Mouse (Mus musculus) hindbrain, embryonic 16.5 days (tissue): ENCODE data around the gene Olfr1499. TPM values are rescaled to one million over a fixed set of nuclear protein-coding genes. Genes with fewer than 3 reads are reported as not detected.
"Not testable (repeated sequence)": the region's sequence is repeated elsewhere in the genome, so short reads cannot be mapped to it uniquely, and the experiment has no call there.

Experiments used
- ATAC-seq: fragments of 200-750 bp; cut with Nextera tagmentation; 2 replicates; pipeline ENCODE4 v1.8.0; 2017; ENCODE audit warnings: moderate TSS enrichment, moderate library complexity
- H3K27ac ChIP-seq: fragments of 300-500 bp; sonication (generic); 2 replicates; pipeline ENCODE4 v1.5.1; 2014; ENCODE audit warnings: low read depth, mild to moderate bottlenecking, control low read depth, low read length, moderate library complexity
- H3K27me3 ChIP-seq: fragments of 300-500 bp; sonication (generic); replicated peaks from 2 replicates; pipeline ENCODE4 v1.6.1; 2014; ENCODE audit warnings: low read length; ENCODE audit not compliant: control insufficient read depth, insufficient read depth
- H3K36me3 ChIP-seq: fragments of 300-500 bp; sonication (generic); 2 replicates; pipeline ENCODE4 v1.6.1; 2014; ENCODE audit warnings: mild to moderate bottlenecking, low read length, moderate library complexity, mixed read lengths; ENCODE audit not compliant: control insufficient read depth, insufficient read depth
- H3K4me1 ChIP-seq: fragments of 300-500 bp; sonication (generic); 2 replicates; pipeline ENCODE4 v1.6.1; 2014; ENCODE audit warnings: low read depth, low read length; ENCODE audit not compliant: control insufficient read depth, insufficient read depth
- H3K4me2 ChIP-seq: fragments of 300-500 bp; sonication (generic); 2 replicates; pipeline ENCODE4 v1.6.1; 2014; ENCODE audit warnings: mild to moderate bottlenecking, low read length, control low read depth, moderate library complexity
- H3K4me3 ChIP-seq: fragments of 300-500 bp; sonication (generic); 2 replicates; pipeline ENCODE4 v1.5.1; 2014; ENCODE audit warnings: mild to moderate bottlenecking, low read length, control low read depth, moderate library complexity
- H3K9ac ChIP-seq: fragments of 300-500 bp; sonication (generic); 2 replicates; pipeline ENCODE4 v1.6.1; 2014; ENCODE audit warnings: low read depth, mild to moderate bottlenecking, control low read depth, low read length, moderate library complexity
- H3K9me3 ChIP-seq: fragments of 300-500 bp; sonication (generic); 2 replicates; pipeline ENCODE4 v1.6.1; 2014; ENCODE audit warnings: mild to moderate bottlenecking, low read length, moderate library complexity; ENCODE audit not compliant: control insufficient read depth
- WGBS: fragments of 180-500 bp; shearing (Covaris S2); extraction: QIAGEN DNeasy Blood & Tissue Kit; methylation state at CpG from one replicate; pipeline ENCODE4 v1.1.7; 2014; 5-methylcytosine and 5-hydroxymethylcytosine counted together
- polyA plus RNA-seq: library from polyadenylated mRNA; unstranded; fragments of >200 nt; fragmentation: Nextera tagmentation; extraction: Ambion mirVana; gene quantifications from 2 replicates; pipeline ENCODE4 v1.2.1, GENCODE M21; 2015

The Olfr1499 gene
- polyA plus RNA-seq, result not detected in 2 replicates

DNA sequence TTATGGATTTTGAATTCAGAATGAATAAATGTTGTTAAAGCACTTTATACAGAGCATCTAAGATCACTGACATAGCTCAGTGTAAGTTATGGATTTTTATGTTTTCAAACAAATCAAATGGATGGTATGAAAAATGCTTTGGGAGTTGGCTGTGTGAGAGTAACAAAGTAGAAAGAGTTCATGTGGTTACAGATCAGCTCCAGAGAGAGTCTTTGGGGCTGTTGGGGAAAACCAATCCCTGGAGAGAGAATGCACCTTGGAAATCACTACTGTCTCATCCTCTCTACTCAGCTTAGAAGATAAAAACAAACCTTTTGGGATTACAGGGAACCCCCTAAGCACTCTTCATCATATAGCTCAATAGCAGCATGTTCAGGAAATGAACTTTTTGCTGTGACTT is at the start of gene Olfr1499:
Olfr1499 (minus strand) TSS at position 101 of the 400 bp plus-strand sequence.
- Histone ChIP-seq H3K4me2 (no peak within 1 kb of the TSS), H3K27ac (no peak within 1 kb of the TSS), H3K4me1 (no peaks in the 10 kb centered on the region), H3K36me3 (no peaks in the 10 kb centered on the region), H3K9me3 (no peaks in the 10 kb centered on the region), H3K9ac (no peak within 1 kb of the TSS), H3K27me3 (no peaks in the 10 kb centered on the region), H3K4me3 (no peak within 1 kb of the TSS)
- no peak for ATAC-seq

DNA sequence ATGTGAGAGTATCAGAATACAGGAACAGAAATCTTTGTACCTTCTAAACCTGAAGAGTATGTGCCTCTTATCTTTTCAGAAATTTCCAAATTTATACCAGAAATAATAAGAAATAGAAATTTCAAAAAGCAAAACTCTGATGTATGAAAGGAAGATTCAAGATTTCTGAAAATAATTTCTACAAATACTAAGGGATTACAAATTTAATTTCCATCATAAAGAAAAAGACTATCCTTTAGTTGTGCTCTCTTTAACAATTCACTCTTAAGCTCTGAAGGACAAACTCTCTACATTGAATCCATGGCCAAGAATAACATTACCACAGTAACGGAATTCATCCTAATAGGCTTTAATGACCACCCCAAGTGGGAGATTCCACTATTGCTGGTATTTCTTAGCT is 42.2 kb upstream of the Olfr1499 start, which contains the start of gene Olfr1502:
Olfr1502 (plus strand) TSS at position 301 of the 400 bp plus-strand sequence.
- 94% methylated on average over 1 of the region's 1 CpGs for WGBS
- no peaks in the 10 kb centered on the region for H3K4me1 ChIP-seq
- no peaks in the 10 kb centered on the region for H3K27me3 ChIP-seq
- H3K36me3 ChIP-seq, result no peaks in the 10 kb centered on the region
- H3K9ac ChIP-seq, result no peak within 1 kb of the TSS
- no peak for ATAC-seq
- no peak within 1 kb of the TSS for H3K4me3 ChIP-seq
- no peak within 1 kb of the TSS for H3K4me2 ChIP-seq
- no peak within 1 kb of the TSS for H3K27ac ChIP-seq
- H3K9me3 ChIP-seq, result no peaks in the 10 kb centered on the region

DNA sequence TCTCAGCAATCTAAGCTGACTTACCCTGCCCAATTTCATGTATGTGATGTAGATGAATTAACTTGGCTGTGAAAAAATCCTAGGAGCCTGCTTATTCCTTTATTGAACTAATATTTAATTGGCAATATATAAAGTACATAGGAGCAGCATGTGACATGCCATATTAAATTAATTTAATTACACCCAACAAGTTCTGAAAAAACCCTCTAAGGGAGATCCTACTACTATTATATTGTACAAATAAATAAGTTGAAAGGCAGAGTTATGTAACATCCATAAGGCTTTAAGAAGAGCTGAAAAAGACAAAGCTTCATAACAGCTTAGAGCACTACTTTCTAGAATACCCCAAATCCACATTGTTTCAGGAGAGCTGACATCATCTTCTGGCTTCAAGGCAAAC is 31.3 kb upstream of the Olfr1499 start, which contains the start of gene Olfr1501:
Olfr1501 (minus strand) TSS at position 101 of the 400 bp plus-strand sequence.
- H3K9ac ChIP-seq, H3K36me3 ChIP-seq, H3K9me3 ChIP-seq, ATAC-seq, H3K4me3 ChIP-seq, H3K4me1 ChIP-seq, H3K27me3 ChIP-seq, H3K27ac ChIP-seq, H3K4me2 ChIP-seq: not testable (repeated sequence)

DNA sequence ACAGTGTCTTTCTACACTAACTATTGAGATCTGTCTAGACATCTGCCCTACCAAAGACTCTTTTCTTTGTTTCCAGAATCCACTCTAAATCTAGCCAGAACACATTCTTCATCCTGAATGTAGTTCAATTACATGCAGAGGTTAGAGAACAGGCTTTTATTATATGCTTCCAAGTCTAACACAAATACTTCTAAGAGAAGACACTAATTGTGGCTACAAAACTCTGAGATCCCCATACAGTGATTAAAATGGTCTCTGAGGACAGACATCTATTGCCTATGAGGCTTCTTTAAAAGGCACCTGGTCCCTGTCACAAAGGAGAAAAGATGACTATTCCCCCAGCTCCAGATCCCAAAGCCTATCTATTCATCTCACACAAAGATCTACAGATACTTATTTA is 11.1 kb upstream of the Olfr1499 start, which contains the start of gene Olfr1500:
Olfr1500 (minus strand) TSS at position 101 of the 400 bp plus-strand sequence.
- no peak for ATAC-seq
- no peaks in the 10 kb centered on the region for H3K9me3 ChIP-seq
- H3K4me2 ChIP-seq, result no peak within 1 kb of the TSS
- H3K4me1 ChIP-seq, result no peaks in the 10 kb centered on the region
- no peak within 1 kb of the TSS for H3K4me3 ChIP-seq
- H3K27me3 ChIP-seq, result no peaks in the 10 kb centered on the region
- H3K27ac ChIP-seq, result no peak within 1 kb of the TSS
- H3K36me3 ChIP-seq, result no peaks in the 10 kb centered on the region
- H3K9ac ChIP-seq, result no peak within 1 kb of the TSS

DNA sequence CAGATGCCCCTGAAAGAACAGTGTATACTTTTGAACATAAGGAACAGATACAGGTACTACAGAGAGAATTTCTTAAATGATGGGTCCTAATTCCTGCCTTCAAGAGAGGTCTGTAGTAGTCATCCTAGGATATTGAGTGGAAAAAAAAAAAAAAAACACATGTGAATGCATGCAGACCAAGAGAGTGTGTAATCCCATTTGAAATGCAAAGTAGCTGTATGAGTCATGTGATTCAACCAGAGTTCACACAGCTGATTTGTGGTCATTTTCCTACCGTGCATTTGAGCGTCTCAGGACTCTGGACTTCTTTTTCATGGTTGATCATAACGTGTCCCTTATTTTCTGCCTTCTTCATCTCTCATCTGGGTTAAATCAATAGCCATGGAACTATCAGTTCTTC is 9.2 kb upstream of the Olfr1499 start:
- Histone ChIP-seq H3K4me2 (no peak overlapping the region), H3K9ac (no peak overlapping the region), H3K9me3 (no peaks in the 10 kb centered on the region), H3K27ac (no peak overlapping the region), H3K4me1 (no peaks in the 10 kb centered on the region), H3K27me3 (no peaks in the 10 kb centered on the region), H3K4me3 (no peak overlapping the region), H3K36me3 (no peaks in the 10 kb centered on the region)
- WGBS, result 69% methylated on average over 3 of the region's 3 CpGs
- ATAC-seq, result no peak

DNA sequence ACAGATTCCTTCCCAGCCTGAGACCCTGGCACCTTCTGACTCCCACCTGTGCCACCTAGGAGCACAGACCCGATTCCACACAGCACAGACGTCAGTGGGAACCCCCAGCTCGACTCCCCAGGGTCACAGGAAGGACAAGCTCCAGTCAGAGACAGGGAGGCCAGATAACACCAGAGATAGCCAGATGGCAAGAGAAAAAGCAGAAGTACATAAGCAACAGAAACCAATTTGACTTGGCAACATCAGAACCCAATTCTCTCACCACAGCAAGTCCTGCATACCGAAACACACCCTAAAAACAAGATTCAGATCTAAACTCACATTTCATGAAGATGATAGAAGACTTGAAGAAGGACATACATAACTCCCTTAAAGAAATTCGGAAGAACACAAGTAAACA is 1.6 kb upstream of the Olfr1499 start:
- no peak for ATAC-seq
- Histone ChIP-seq H3K4me2 (no peak overlapping the region), H3K27me3 (no peaks in the 10 kb centered on the region), H3K27ac (no peak overlapping the region), H3K4me3 (no peak overlapping the region), H3K9ac (no peak overlapping the region), H3K36me3 (no peaks in the 10 kb centered on the region), H3K4me1 (no peaks in the 10 kb centered on the region), H3K9me3 (no peaks in the 10 kb centered on the region)
- WGBS, result 73% methylated on average over 5 of the region's 5 CpGs

DNA sequence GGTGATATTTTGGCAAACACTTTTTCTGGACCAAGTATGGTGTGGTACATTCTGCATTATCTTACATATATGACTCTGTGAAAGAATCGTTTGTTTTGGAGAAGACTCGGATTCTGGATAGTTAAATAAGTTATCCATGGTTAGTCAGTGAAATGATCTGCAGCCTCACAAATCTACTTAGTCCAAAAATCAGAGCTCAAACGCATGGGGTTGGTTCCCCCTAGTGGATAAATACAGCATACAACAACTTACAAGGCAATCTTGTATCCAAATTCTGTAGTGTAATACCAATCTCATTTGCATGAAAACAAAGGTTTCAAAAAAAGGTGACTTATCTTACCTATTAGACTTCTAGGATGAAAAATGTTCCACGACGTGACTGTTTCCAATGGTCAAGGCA is 420 bp downstream of the Olfr1499 start:
- H3K4me3 ChIP-seq, result no peak overlapping the region
- no peaks in the 10 kb centered on the region for H3K9me3 ChIP-seq
- no peaks in the 10 kb centered on the region for H3K27me3 ChIP-seq
- no peak overlapping the region for H3K4me2 ChIP-seq
- no peaks in the 10 kb centered on the region for H3K36me3 ChIP-seq
- WGBS, result 35% methylated on average over 5 of the region's 5 CpGs
- no peak overlapping the region for H3K27ac ChIP-seq
- no peaks in the 10 kb centered on the region for H3K4me1 ChIP-seq
- ATAC-seq, result peak; percentile 56; the same call in 1 of the 2 replicates
- H3K9ac ChIP-seq, result no peak overlapping the region

DNA sequence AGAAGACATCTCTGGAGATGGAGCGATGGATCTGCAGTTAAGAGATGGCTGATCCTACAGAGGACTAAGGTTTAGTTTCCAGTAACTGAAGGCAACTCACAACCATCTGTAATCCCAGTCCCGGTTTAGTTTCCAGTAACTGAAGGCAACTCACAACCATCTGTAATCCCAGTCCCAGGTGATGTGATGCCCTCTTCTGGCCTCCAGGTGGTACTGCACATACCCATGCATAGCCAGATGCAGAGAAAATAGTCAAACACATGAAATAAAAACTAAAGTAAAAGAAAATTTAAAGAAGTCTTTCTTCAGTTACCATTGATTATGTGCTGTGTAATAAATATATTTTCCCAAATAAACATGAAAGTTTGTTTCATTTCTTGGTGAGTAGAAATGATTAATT is 6.4 kb downstream of the Olfr1499 start:
- WGBS, result 59% methylated on average over 2 of the region's 2 CpGs
- Histone ChIP-seq H3K4me3 (no peak overlapping the region), H3K4me2 (no peak overlapping the region), H3K27me3 (no peaks in the 10 kb centered on the region), H3K36me3 (no peaks in the 10 kb centered on the region), H3K9me3 (no peaks in the 10 kb centered on the region), H3K9ac (no peak overlapping the region), H3K4me1 (no peaks in the 10 kb centered on the region), H3K27ac (no peak overlapping the region)
- ATAC-seq, result no peak

DNA sequence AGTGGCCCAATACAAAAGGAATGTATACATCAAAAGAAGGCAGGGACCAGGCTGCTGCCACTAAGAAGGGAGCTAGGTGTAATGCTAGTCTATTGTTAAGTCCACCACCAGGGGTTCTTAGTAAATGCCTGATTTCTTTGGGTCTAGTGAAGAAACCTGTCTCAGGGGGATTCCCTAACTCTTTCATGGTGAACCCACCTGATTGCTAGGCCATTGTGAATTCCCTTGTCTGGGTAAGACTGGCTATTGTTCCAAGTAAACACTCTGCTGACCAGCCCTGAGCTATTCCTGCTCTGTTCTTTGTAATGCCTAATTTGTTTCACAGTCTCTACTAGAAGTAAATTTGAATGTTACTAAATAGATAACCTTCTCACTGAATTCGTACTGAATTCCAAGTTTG is 13.8 kb downstream of the Olfr1499 start:
- not testable (repeated sequence) for H3K4me2 ChIP-seq, H3K27ac ChIP-seq, H3K4me3 ChIP-seq, H3K9ac ChIP-seq, H3K4me1 ChIP-seq, H3K27me3 ChIP-seq, ATAC-seq, H3K9me3 ChIP-seq, H3K36me3 ChIP-seq
- WGBS, result 58% methylated on average over 1 of the region's 1 CpGs

DNA sequence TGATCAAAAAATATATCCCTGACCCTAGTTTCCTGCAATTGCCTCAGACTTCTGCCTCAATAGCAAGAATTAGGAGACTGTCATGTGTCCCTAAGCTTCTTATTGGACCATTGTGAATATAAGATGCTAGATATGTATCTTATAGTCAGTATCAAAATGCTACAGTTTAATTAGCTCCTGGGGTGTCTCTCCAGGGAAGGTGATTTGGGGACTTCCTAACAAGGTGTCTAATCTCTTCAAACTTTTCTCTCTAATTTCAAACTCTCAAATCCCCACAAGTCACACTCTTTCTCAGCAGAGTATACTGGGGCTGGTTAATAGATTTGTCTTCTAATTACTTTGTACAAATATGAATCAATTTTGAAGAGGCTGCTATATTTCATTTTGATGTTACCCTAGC is 21.1 kb downstream of the Olfr1499 start, which contains the start of gene Olfr1497:
Olfr1497 (minus strand) TSS at position 101 of the 400 bp plus-strand sequence.
- Histone ChIP-seq H3K4me1 (no peaks in the 10 kb centered on the region), H3K4me3 (no peak within 1 kb of the TSS), H3K27me3 (no peaks in the 10 kb centered on the region), H3K27ac (no peak within 1 kb of the TSS), H3K4me2 (no peak within 1 kb of the TSS), H3K36me3 (no peaks in the 10 kb centered on the region), H3K9me3 (no peaks in the 10 kb centered on the region), H3K9ac (no peak within 1 kb of the TSS)
- ATAC-seq, result no peak
